In the genomic region with DNA sequence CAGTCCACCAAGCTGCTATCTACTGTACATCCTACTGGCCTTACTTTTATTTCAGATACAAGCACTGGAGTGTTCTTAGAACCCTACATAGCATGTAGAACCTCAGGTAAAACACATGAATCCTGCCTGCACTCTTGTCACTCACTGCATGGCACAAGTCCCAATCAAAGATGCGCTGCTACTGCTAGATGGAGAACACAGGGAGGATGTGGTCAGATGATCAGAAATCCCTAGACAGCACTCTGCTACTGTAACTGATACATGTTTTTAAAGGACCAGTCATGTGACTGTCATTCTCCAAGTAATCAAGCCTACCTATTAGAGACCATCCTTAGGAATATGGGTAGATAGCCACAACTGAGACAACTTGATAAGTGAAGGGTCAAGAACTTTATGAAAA, we compare ENCODE assay signal across 15 mouse cellular contexts.
"Had no signal": no experiment of that assay in that cellular context is flagged by ENCODE, and none has a peak within 500 bp of the region (broad histone marks: within the 10 kb centered on the region; RNA-seq: fewer than 3 reads in every experiment).

No protein-coding gene starts in this region.

- H3K4me2 ChIP-seq: liver, embryonic 13.5 days; midbrain, embryonic 13.5 days had no signal

- H3K9ac ChIP-seq: liver, embryonic 13.5 days; midbrain, embryonic 13.5 days had no signal

- DNase-seq: kidney, adult 2 months; kidney, postnatal 25 days; layer of hippocampus, adult 9-11 months; liver, embryonic 13.5 days; lung, adult 2 months; right cerebral cortex, adult 18-20 months; right cerebral cortex, postnatal 14 days; right cerebral cortex, postnatal 4 days had no signal

- H3K4me3 ChIP-seq: layer of hippocampus, adult 2 months; liver, embryonic 13.5 days; midbrain, embryonic 13.5 days; myocyte had no signal

- H3K9me3 ChIP-seq: liver, embryonic 13.5 days; midbrain, embryonic 13.5 days had no signal

- H3K27me3 ChIP-seq: liver, embryonic 13.5 days; midbrain, embryonic 13.5 days had no signal

- H3K4me1 ChIP-seq: liver, embryonic 13.5 days; midbrain, embryonic 13.5 days had no signal

- ATAC-seq: midbrain, embryonic 13.5 days; midbrain, embryonic 16.5 days had no signal

- H3K27ac ChIP-seq: kidney, postnatal 0 days; layer of hippocampus, adult 2 months; liver, embryonic 13.5 days; macrophage; midbrain, embryonic 13.5 days; stomach, postnatal 0 days had no signal
